Mouse (Mus musculus) heart, embryonic 16.5 days (tissue): ENCODE results near the gene Scube2. TPM values are rescaled to one million over a fixed set of nuclear protein-coding genes. Genes with fewer than 3 reads are reported as not detected.

Experiments used
- ATAC-seq: fragments of 200-750 bp; cut with Nextera tagmentation; replicated peaks from 2 replicates; pipeline ENCODE4 v1.8.0; 2017; ENCODE audit warnings: moderate number of reproducible peaks; ENCODE audit not compliant: insufficient read depth, low FRiP score; ENCODE audit errors: extremely low read depth
- H3K27ac ChIP-seq: fragments of 300-500 bp; sonication (generic); 2 replicates; pipeline ENCODE4 v1.5.1; 2014; ENCODE audit warnings: mild to moderate bottlenecking, low read length, control low read depth, moderate library complexity
- H3K27me3 ChIP-seq: fragments of 300-500 bp; sonication (generic); 2 replicates; pipeline ENCODE4 v1.6.1; 2014; ENCODE audit warnings: low read length, mixed read lengths; ENCODE audit not compliant: control insufficient read depth, insufficient read depth
- H3K36me3 ChIP-seq: fragments of 300-500 bp; sonication (generic); 2 replicates; pipeline ENCODE4 v1.6.1; 2014; ENCODE audit not compliant: control insufficient read depth, insufficient read depth
- H3K4me1 ChIP-seq: fragments of 300-500 bp; sonication (generic); 2 replicates; pipeline ENCODE4 v1.6.1; 2014; ENCODE audit warnings: low read length, mixed read lengths; ENCODE audit not compliant: control insufficient read depth, insufficient read depth
- H3K4me2 ChIP-seq: fragments of 300-500 bp; sonication (generic); 2 replicates; pipeline ENCODE4 v1.6.1; 2014; ENCODE audit warnings: low read depth, mild to moderate bottlenecking, control low read depth, low read length
- H3K4me3 ChIP-seq: fragments of 300-500 bp; sonication (generic); 2 replicates; pipeline ENCODE4 v1.5.1; 2014; ENCODE audit warnings: mild to moderate bottlenecking, control low read depth, low read length
- H3K9ac ChIP-seq: fragments of 300-500 bp; sonication (generic); 2 replicates; pipeline ENCODE4 v1.6.1; 2014; ENCODE audit warnings: low read length, control low read depth
- H3K9me3 ChIP-seq: fragments of 300-500 bp; sonication (generic); replicated peaks from 2 replicates; pipeline ENCODE4 v1.6.1; 2016; ENCODE audit warnings: low read length; ENCODE audit not compliant: control insufficient read depth
- WGBS: fragments of 180-500 bp; shearing (Covaris S2); extraction: QIAGEN DNeasy Blood & Tissue Kit; methylation state at CpG from one replicate; pipeline ENCODE4 v1.1.7; 2014; 5-methylcytosine and 5-hydroxymethylcytosine counted together
- polyA plus RNA-seq: library from polyadenylated mRNA; unstranded; fragments of >200 nt; fragmentation: Nextera tagmentation; extraction: Ambion mirVana; gene quantifications from 2 replicates; pipeline ENCODE4 v1.2.1, GENCODE M21; 2015

The Scube2 gene
- polyA plus RNA-seq, 1 experiment from 2014 or later = 8.9 TPM

- ATAC-seq = peak; percentile 79
- Histone ChIP-seq H3K9ac (peak overlapping the region; percentile 21; the same call in 1 of the 2 replicates), H3K36me3 (no peaks in the 10 kb centered on the region), H3K27me3 (no peaks in the 10 kb centered on the region), H3K4me2 (peak overlapping the region; percentile 16; the same call in 1 of the 2 replicates), H3K27ac (peak overlapping the region; percentile 79), H3K4me3 (no peak overlapping the region), H3K9me3 (no peaks in the 10 kb centered on the region), H3K4me1 (peaks cover 26% of the 10 kb centered on the region)
- WGBS = 25% methylated on average over 5 of the region's 5 CpGs
Measured at GRCm38 (mm10) chr7:109795564-109795963, 69.9 kb downstream of the Scube2 start.

GRCm38 (mm10) chr7:109794556-109794955, 70.9 kb downstream of the Scube2 start:
- Histone ChIP-seq H3K4me2 (no peak overlapping the region), H3K9me3 (no peaks in the 10 kb centered on the region), H3K27me3 (no peaks in the 10 kb centered on the region), H3K27ac (no peak overlapping the region), H3K9ac (no peak overlapping the region), H3K4me1 (peaks cover 26% of the 10 kb centered on the region), H3K36me3 (no peaks in the 10 kb centered on the region), H3K4me3 (no peak overlapping the region)
- 77% methylated on average over 2 of the region's 2 CpGs for WGBS
- no peak for ATAC-seq

- WGBS = 68% methylated on average over 2 of the region's 2 CpGs
- no peak overlapping the region for H3K4me2 ChIP-seq
- H3K27me3 ChIP-seq = no peaks in the 10 kb centered on the region
- H3K27ac ChIP-seq = no peak overlapping the region
- peaks cover 18% of the 10 kb centered on the region for H3K4me1 ChIP-seq
- no peaks in the 10 kb centered on the region for H3K36me3 ChIP-seq
- H3K4me3 ChIP-seq = no peak overlapping the region
- no peak overlapping the region for H3K9ac ChIP-seq
- no peaks in the 10 kb centered on the region for H3K9me3 ChIP-seq
- no peak for ATAC-seq
Measured at GRCm38 (mm10) chr7:109792759-109793158, 72.7 kb downstream of the Scube2 start.

GRCm38 (mm10) chr7:109790818-109791217, 74.7 kb downstream of the Scube2 start:
- H3K9ac ChIP-seq = no peak overlapping the region
- H3K4me1 ChIP-seq = peaks cover 13% of the 10 kb centered on the region
- H3K4me2 ChIP-seq = no peak overlapping the region
- H3K27me3 ChIP-seq = no peaks in the 10 kb centered on the region
- H3K27ac ChIP-seq = no peak overlapping the region
- H3K9me3 ChIP-seq = no peaks in the 10 kb centered on the region
- 75% methylated on average over 3 of the region's 3 CpGs for WGBS
- no peak overlapping the region for H3K4me3 ChIP-seq
- ATAC-seq = no peak
- no peaks in the 10 kb centered on the region for H3K36me3 ChIP-seq

GRCm38 (mm10) chr7:109787860-109788259, 77.6 kb downstream of the Scube2 start:
- Histone ChIP-seq H3K4me1 (no peaks in the 10 kb centered on the region), H3K4me2 (no peak overlapping the region), H3K9ac (no peak overlapping the region), H3K36me3 (no peaks in the 10 kb centered on the region), H3K27me3 (peaks cover 12% of the 10 kb centered on the region), H3K27ac (no peak overlapping the region), H3K4me3 (no peak overlapping the region), H3K9me3 (no peaks in the 10 kb centered on the region)
- ATAC-seq = no peak
- WGBS = 65% methylated on average over 2 of the region's 2 CpGs

- H3K36me3 ChIP-seq = no peaks in the 10 kb centered on the region
- WGBS = 31% methylated on average over 7 of the region's 7 CpGs
- peaks cover 47% of the 10 kb centered on the region for H3K27me3 ChIP-seq
- H3K9ac ChIP-seq = no peak overlapping the region
- no peak for ATAC-seq
- H3K4me3 ChIP-seq = no peak overlapping the region
- H3K4me1 ChIP-seq = peaks cover 11% of the 10 kb centered on the region
- H3K4me2 ChIP-seq = no peak overlapping the region
- no peak overlapping the region for H3K27ac ChIP-seq
- H3K9me3 ChIP-seq = no peaks in the 10 kb centered on the region
Measured at GRCm38 (mm10) chr7:109783281-109783680, 82.2 kb downstream of the Scube2 start.

GRCm38 (mm10) chr7:109781470-109782203, 83.8 kb downstream of the Scube2 start, which contains the start of gene Nrip3:
Gene Nrip3, minus strand, starts transcription at chr7:109782025.
- Histone ChIP-seq H3K27ac (no peak within 1 kb of the TSS), H3K4me3 (peak within 1 kb of the TSS; percentile 48), H3K9me3 (no peaks in the 10 kb centered on the region), H3K9ac (peak within 1 kb of the TSS; percentile 51), H3K36me3 (no peaks in the 10 kb centered on the region), H3K27me3 (peaks cover 47% of the 10 kb centered on the region), H3K4me1 (peaks cover 11% of the 10 kb centered on the region), H3K4me2 (peak within 1 kb of the TSS; percentile 80)
- 3% methylated on average over 52 of the region's 52 CpGs for WGBS
- ATAC-seq = peak; percentile 87

GRCm38 (mm10) chr7:109781087-109781469, 84.4 kb downstream of the Scube2 start:
- peak overlapping the region; percentile 48 for H3K4me3 ChIP-seq
- no peaks in the 10 kb centered on the region for H3K36me3 ChIP-seq
- no peak overlapping the region for H3K27ac ChIP-seq
- peaks cover 47% of the 10 kb centered on the region for H3K27me3 ChIP-seq
- peak overlapping the region; percentile 80 for H3K4me2 ChIP-seq
- peaks cover 11% of the 10 kb centered on the region for H3K4me1 ChIP-seq
- 2% methylated on average over 24 of the region's 24 CpGs for WGBS
- H3K9ac ChIP-seq = peak overlapping the region; percentile 51
- ATAC-seq = peak; percentile 47; the same call in 1 of the 2 replicates
- H3K9me3 ChIP-seq = no peaks in the 10 kb centered on the region

- Histone ChIP-seq H3K4me1 (no peaks in the 10 kb centered on the region), H3K4me2 (no peak overlapping the region), H3K4me3 (no peak overlapping the region), H3K27me3 (no peaks in the 10 kb centered on the region), H3K36me3 (no peaks in the 10 kb centered on the region), H3K9ac (no peak overlapping the region), H3K9me3 (no peaks in the 10 kb centered on the region), H3K27ac (no peak overlapping the region)
- ATAC-seq = no peak
Measured at GRCm38 (mm10) chr7:109772251-109772650, 93.2 kb downstream of the Scube2 start.
